Mouse (Mus musculus): Measurements from ENCODE around the gene Hjurp. TPM values are rescaled to one million over a fixed set of nuclear protein-coding genes. Genes with fewer than 3 reads are reported as not detected.

Hjurp gene
- polyA plus RNA-seq, 1 experiment from 2014 or later = 107 TPM

DNA sequence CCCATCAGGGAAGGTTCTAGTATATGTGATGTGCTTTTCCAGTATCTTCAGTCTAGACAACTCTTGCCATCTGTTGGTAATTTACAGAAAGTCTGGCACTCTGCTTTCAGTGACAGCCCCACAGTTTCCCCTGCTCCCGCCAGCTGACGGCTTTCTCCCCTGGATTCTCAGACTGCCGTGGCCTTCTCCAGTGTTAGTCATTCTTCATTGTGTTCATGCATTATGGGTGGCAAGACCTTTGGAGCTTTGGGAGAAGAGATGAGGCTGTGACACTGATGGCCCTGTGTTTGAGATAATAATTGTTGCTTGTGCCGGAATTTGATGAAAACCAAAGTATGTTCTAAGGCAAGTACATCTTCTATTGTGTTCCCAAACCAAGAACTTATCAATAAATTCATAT is 58.8 kb downstream of the Hjurp start:
- Histone ChIP-seq H3K36me3 (no peaks in the 10 kb centered on the region), H3K4me2 (replicated peaks) (no peak overlapping the region), H3K27ac (no peak overlapping the region), H3K4me3 (replicated peaks) (no peak overlapping the region), H3K9me3 (peaks cover 41% of the 10 kb centered on the region), H3K4me1 (replicated peaks) (no peaks in the 10 kb centered on the region), H3K27me3 (no peaks in the 10 kb centered on the region), H3K9ac (replicated peaks) (no peak overlapping the region)
- WGBS = 52% methylated on average over 4 of the region's 4 CpGs
- ATAC-seq = no peak

DNA sequence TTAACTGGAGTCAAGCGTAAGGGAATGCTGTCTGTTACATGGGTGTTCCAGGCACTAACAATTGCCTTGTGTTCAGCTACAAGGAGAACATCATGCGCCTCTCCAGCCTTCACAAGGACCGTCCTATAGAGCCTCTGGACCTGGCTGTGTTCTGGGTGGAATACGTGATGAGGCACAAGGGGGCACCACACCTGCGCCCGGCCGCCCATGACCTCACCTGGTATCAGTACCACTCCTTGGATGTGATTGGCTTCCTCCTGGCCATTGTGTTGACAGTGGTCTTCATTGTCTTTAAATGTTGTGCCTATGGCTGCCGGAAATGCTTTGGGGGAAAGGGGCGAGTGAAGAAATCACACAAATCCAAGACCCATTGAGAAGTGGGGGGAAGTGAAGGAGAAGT is 59.4 kb downstream of the Hjurp start:
- peaks cover 47% of the 10 kb centered on the region for H3K9me3 ChIP-seq
- no peak overlapping the region for H3K9ac ChIP-seq (replicated peaks)
- no peaks in the 10 kb centered on the region for H3K27me3 ChIP-seq
- H3K4me2 ChIP-seq (replicated peaks) = no peak overlapping the region
- H3K27ac ChIP-seq = no peak overlapping the region
- WGBS = 74% methylated on average over 9 of the region's 9 CpGs
- no peaks in the 10 kb centered on the region for H3K4me1 ChIP-seq (replicated peaks)
- H3K36me3 ChIP-seq = no peaks in the 10 kb centered on the region
- no peak overlapping the region for H3K4me3 ChIP-seq (replicated peaks)
- ATAC-seq = no peak

DNA sequence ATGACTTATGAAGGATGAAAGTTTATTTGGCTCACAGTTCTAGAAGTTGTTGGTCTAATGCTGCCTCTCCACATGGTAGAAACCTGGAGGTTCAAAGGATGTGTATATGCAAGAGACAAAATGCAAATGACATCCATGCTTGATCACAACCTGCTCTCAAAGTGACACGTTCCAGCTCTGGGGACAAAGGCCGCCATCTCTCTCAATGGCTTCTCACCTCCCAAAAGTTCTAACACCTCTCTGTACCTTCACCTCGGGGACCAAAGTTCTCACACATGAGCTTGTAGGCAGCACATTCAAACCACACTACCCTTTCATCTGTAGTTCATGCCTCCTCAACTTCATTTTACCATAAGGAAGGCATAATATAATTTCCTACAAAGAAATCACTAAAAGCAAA is 59.9 kb downstream of the Hjurp start:
- no peak for ATAC-seq
- no peaks in the 10 kb centered on the region for H3K27me3 ChIP-seq
- no peak overlapping the region for H3K4me2 ChIP-seq (replicated peaks)
- no peaks in the 10 kb centered on the region for H3K36me3 ChIP-seq
- no peak overlapping the region for H3K27ac ChIP-seq
- no peak overlapping the region for H3K9ac ChIP-seq (replicated peaks)
- no peaks in the 10 kb centered on the region for H3K4me1 ChIP-seq (replicated peaks)
- peaks cover 51% of the 10 kb centered on the region for H3K9me3 ChIP-seq
- no peak overlapping the region for H3K4me3 ChIP-seq (replicated peaks)
- WGBS = 39% methylated on average over 3 of the region's 3 CpGs

DNA sequence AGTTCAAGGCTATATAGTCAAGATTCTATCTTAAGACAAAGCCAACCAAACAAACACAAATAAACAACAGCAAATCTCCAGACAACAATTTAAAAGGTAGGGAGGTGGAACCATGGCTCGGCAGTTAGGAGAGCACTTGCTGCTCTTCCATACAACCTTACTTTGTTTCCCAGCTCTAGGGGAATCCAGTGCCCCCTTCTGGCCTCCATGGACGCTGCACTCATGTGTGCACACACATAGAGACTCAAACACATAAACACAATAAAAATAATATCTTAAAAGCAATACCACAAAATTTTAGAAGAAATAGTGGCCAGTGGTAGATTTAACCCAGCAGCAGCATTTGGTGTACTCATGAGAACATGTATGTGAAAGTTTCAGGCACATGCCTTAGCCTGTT is 60.3 kb downstream of the Hjurp start:
- Histone ChIP-seq H3K4me2 (replicated peaks) (no peak overlapping the region), H3K27me3 (no peaks in the 10 kb centered on the region), H3K9me3 (peaks cover 54% of the 10 kb centered on the region), H3K9ac (replicated peaks) (no peak overlapping the region), H3K4me1 (replicated peaks) (no peaks in the 10 kb centered on the region), H3K4me3 (replicated peaks) (no peak overlapping the region), H3K36me3 (no peaks in the 10 kb centered on the region), H3K27ac (no peak overlapping the region)
- no peak for ATAC-seq
- WGBS = 69% methylated on average over 2 of the region's 2 CpGs

DNA sequence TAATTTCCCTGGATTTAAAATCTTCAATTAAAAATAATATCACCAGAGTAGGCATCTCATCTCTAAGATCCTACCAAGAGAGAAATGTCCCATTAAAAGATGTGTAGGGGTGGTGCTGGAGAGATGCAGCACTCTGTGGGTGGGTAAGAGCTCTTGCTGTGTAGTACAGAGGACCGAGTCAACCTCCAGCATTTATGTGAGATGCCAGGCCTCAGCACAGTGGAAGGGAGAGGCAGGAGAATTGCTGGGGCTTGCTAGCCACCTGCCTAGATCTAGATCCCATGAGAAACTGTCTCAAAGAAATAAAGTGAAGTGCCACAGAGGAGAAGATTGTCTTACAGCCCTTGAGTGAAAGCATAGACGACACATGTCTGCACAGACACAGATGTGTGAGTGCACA is 60.9 kb downstream of the Hjurp start:
- WGBS = 59% methylated on average over 2 of the region's 2 CpGs
- H3K4me1 ChIP-seq (replicated peaks) = no peaks in the 10 kb centered on the region
- H3K27ac ChIP-seq = no peak overlapping the region
- H3K9ac ChIP-seq (replicated peaks) = no peak overlapping the region
- H3K9me3 ChIP-seq = peaks cover 58% of the 10 kb centered on the region
- no peak overlapping the region for H3K4me2 ChIP-seq (replicated peaks)
- no peaks in the 10 kb centered on the region for H3K36me3 ChIP-seq
- no peak overlapping the region for H3K4me3 ChIP-seq (replicated peaks)
- no peaks in the 10 kb centered on the region for H3K27me3 ChIP-seq
- ATAC-seq = no peak

DNA sequence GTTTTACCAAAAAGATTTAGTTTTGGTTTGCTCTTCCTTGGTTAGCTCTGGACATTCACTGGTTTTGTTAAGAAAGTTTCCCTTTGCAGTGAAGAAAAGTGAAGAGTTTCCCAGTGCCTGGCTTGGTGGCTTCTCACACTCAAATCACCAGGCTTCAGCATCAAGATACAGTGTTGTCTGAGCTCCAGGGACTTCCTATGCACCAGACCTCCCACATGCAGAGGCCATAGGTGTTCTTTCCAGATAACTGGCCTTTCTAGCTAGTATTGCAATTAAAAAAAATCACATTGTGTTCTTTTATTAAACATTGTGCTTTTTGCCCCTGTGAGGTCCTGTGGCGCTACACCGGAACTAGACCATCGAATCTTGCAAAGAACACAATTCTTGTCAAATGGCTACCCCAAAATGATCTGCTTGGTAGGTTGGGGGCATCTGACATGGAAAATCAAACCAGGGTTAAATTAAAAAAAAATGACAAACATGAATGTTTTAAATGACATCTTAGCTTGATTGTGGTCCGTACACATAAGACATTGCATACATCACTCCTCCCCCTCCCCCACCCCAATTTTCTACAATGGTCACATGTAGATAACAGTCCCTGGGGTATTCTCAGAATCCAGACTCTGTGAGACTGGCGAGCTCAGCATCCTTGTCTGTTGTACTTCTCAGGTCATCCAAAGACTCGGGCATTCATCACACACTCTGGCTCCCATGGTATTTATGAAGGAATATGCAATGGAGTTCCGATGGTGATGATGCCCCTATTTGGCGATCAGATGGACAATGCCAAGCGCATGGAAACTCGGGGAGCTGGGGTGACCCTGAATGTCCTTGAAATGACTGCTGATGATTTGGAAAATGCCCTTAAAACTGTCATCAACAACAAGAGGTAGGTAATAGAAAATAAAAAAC is 61.7 kb downstream of the Hjurp start:
- no peak overlapping the region for H3K9ac ChIP-seq (replicated peaks)
- H3K4me1 ChIP-seq (replicated peaks) = no peaks in the 10 kb centered on the region
- ATAC-seq = no peak
- H3K27me3 ChIP-seq = no peaks in the 10 kb centered on the region
- 69% methylated on average over 10 of the region's 10 CpGs for WGBS
- no peak overlapping the region for H3K4me2 ChIP-seq (replicated peaks)
- no peak overlapping the region for H3K27ac ChIP-seq
- no peaks in the 10 kb centered on the region for H3K36me3 ChIP-seq
- H3K9me3 ChIP-seq = peaks cover 61% of the 10 kb centered on the region
- H3K4me3 ChIP-seq (replicated peaks) = no peak overlapping the region

DNA sequence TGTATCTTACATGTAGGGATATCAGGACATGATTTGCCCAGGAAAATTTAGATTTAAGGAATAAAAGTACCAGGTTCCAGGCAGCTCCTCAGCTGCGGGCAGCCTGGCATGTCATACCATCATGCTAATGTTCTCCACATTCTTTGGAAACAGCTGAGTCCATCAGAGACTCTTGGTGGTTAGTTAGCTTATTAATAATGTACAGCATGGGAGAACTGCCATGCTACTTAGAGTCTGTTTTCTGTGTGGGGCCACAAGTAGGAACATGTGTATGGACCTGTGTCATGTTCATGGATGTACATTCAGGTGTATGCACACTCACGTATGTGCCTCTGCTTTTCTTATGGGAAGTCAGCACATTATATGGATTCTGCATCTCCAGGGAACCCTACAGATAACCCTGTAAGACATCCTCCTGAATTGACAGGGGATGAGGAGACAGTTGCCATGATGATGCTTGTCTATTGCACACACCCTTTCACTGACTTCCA is 62.9 kb downstream of the Hjurp start:
- WGBS = 81% methylated on average over 2 of the region's 2 CpGs
- Histone ChIP-seq H3K9me3 (peaks cover 61% of the 10 kb centered on the region), H3K9ac (replicated peaks) (no peak overlapping the region), H3K36me3 (no peaks in the 10 kb centered on the region), H3K4me1 (replicated peaks) (no peaks in the 10 kb centered on the region), H3K4me2 (replicated peaks) (no peak overlapping the region), H3K27ac (no peak overlapping the region), H3K4me3 (replicated peaks) (no peak overlapping the region), H3K27me3 (no peaks in the 10 kb centered on the region)
- 0 out of 2 replicates have a peak, but pooled peaks have one; percentile 10 for ATAC-seq

DNA sequence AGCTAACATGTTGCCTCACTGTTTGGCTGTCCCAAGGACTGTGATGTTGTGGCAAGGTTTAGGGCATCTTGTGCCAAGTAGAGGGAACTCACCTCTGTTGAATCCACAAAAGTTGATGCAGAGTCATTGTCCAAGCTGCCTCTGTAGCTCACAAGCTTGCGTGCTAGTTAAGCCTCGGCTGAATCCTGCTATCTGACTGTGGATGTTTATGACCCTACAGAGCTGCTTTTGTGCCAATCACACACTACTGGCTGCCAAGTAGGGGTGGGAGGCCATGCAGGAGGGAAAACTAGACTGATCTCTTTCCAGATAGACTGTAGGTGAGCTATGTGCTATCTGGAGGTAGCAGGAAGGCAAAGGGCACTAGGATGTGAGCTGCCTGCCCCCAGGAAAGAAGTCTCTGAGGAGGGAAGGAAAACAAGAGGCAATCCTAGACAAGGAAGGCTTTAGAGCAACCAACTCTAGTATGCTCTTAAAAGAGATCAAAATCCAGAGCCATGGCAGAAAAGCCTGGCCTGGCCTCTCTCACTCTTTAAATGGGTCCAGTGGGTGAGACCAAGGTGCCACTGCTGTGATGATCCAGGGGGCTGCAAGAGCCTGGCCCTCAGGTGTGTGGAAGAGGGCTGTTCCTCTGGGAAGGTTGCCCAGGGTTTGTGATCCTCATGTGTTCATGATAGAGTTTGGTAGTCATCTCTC is 63.5 kb downstream of the Hjurp start:
- 84% methylated on average over 2 of the region's 2 CpGs for whole genome bisulfite sequencing
- peaks cover 61% of the 10 kb centered on the region for H3K9me3 ChIP-seq
- no peak overlapping the region for H3K9ac ChIP-seq (replicated peaks)
- no peaks in the 10 kb centered on the region for H3K36me3 ChIP-seq
- no peak overlapping the region for H3K4me2 ChIP-seq (replicated peaks)
- H3K4me1 ChIP-seq (replicated peaks) = no peaks in the 10 kb centered on the region
- H3K27me3 ChIP-seq = no peaks in the 10 kb centered on the region
- ATAC-seq = no peak; the same call in 1 of the 2 replicates
- no peak overlapping the region for H3K27ac ChIP-seq
- no peak overlapping the region for H3K4me3 ChIP-seq (replicated peaks)

DNA sequence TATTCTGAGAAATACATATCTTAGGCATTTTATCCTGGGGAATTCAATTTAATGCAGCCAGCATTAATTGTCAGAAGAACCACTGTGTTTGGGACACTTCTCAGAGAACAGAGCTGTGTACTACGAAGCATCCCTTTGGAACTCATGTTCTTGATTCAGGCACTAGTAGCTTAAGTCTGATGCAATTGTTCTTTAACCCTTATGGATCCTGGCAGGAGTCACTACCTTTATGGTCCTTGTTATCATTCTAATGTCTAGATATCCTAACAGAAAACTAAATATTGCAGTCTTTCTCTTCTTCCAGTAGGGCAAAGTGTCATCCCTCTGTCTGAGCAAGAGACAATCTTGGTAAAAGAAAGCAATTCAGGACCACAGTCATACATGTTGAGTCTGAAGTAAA is 64.4 kb downstream of the Hjurp start:
- no peak overlapping the region for H3K27ac ChIP-seq
- ATAC-seq = no peak
- peaks cover 61% of the 10 kb centered on the region for H3K9me3 ChIP-seq
- 74% methylated on average over 1 of the region's 1 CpGs for WGBS
- H3K27me3 ChIP-seq = no peaks in the 10 kb centered on the region
- no peak overlapping the region for H3K4me2 ChIP-seq (replicated peaks)
- no peaks in the 10 kb centered on the region for H3K36me3 ChIP-seq
- H3K9ac ChIP-seq (replicated peaks) = no peak overlapping the region
- no peaks in the 10 kb centered on the region for H3K4me1 ChIP-seq (replicated peaks)
- H3K4me3 ChIP-seq (replicated peaks) = no peak overlapping the region

Other genes with a start within 250 kb of the Hjurp start
- not detected in 2 replicates for gene Ugt1a10, start 222.2 kb downstream of the Hjurp start, polyA plus RNA-seq (2015; fragmentation: Nextera tagmentation; extraction: Ambion mirVana)
- gene Ugt1a9, start 206.8 kb downstream of the Hjurp start, polyA plus RNA-seq (2015; fragmentation: Nextera tagmentation; extraction: Ambion mirVana) = not detected in 2 replicates
- gene Ugt1a8, start 189.8 kb downstream of the Hjurp start, polyA plus RNA-seq (2015; fragmentation: Nextera tagmentation; extraction: Ambion mirVana) = not detected in 2 replicates
- 0.86 and 0.88 TPM in 2 replicates for gene Ugt1a7c, start 182.6 kb downstream of the Hjurp start, polyA plus RNA-seq (2015; fragmentation: Nextera tagmentation; extraction: Ambion mirVana)
- 0.09 and 0.20 TPM in 2 replicates for gene Ugt1a6b, start 174.4 kb downstream of the Hjurp start, polyA plus RNA-seq (2015; fragmentation: Nextera tagmentation; extraction: Ambion mirVana)
- gene Ugt1a6a, start 142.8 kb downstream of the Hjurp start, polyA plus RNA-seq (2015; fragmentation: Nextera tagmentation; extraction: Ambion mirVana) = 0.90 and 1.0 TPM in 2 replicates
- gene Ugt1a5, start 111.6 kb downstream of the Hjurp start, polyA plus RNA-seq (2015; fragmentation: Nextera tagmentation; extraction: Ambion mirVana) = not detected in 2 replicates
- 0.09 TPM in 1 of 2 replicates, not detected in the other for gene Ugt1a2, start 77.0 kb downstream of the Hjurp start, polyA plus RNA-seq (2015; fragmentation: Nextera tagmentation; extraction: Ambion mirVana)
- gene Dnajb3, start 71.9 kb downstream of the Hjurp start, polyA plus RNA-seq (2015; fragmentation: Nextera tagmentation; extraction: Ambion mirVana) = 13.9 and 16.2 TPM in 2 replicates
- not detected in 2 replicates for gene Ugt1a1, start 65.7 kb downstream of the Hjurp start, polyA plus RNA-seq (2015; fragmentation: Nextera tagmentation; extraction: Ambion mirVana)
- 0.68 and 1.0 TPM in 2 replicates for gene Mroh2a, start 50.6 kb downstream of the Hjurp start, polyA plus RNA-seq (2015; fragmentation: Nextera tagmentation; extraction: Ambion mirVana)
- gene Trpm8, start within 50 bp of the Hjurp start, polyA plus RNA-seq (2015; fragmentation: Nextera tagmentation; extraction: Ambion mirVana) = 0.04 TPM in 1 of 2 replicates, not detected in the other
- gene Spp2, start 129.3 kb upstream of the Hjurp start, polyA plus RNA-seq (2015; fragmentation: Nextera tagmentation; extraction: Ambion mirVana) = 0.40 and 0.50 TPM in 2 replicates
- not detected in 2 replicates for gene Glrp1, start 232.4 kb upstream of the Hjurp start, polyA plus RNA-seq (2015; fragmentation: Nextera tagmentation; extraction: Ambion mirVana)